8 mouse cellular contexts compared by ENCODE assay signal in the genomic region with DNA sequence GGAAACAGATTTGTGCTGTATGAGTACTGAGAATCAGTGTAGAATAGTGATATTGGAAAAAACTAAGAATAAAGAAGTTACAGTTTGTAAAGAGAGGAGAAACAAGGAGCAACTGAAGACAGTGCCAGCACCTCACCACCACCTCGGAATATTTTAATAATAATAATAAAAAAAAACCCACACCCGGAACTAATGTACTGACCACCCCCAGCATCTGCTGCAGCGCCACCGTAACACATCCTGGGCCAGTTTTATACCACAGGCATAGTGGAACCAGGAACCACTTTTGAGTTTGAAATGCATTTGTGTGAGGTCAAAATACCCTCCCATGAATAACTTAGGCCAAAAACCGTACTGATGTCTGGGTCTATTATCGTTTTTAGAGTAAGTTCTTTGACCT. TPM values are rescaled to one million over a fixed set of nuclear protein-coding genes. Genes with fewer than 3 reads are reported as not detected.
DNase-seq lines count a peak whose midpoint lies in the region; ATAC-seq and TF ChIP-seq lines count a peak whose summit lies in the region.

No protein-coding gene starts in this region.

- DNase-seq in kidney, postnatal 10 days = no peak
- DNase-seq in MEL (ENCODE audit: low read depth, low spot score) = no peak
- DNase-seq in midbrain, postnatal 0 days (ENCODE audit: low spot score) = no peak
- DNase-seq in left cerebral cortex, postnatal 10 days (ENCODE audit: extremely low spot score in 1 of 2, low spot score in 2 of 2) = no peak
- DNase-seq in adrenal gland, adult 2 months = no peak
- no peak for DNase-seq in urinary bladder, postnatal 10 days (ENCODE audit: low spot score)

- H3K9ac ChIP-seq in kidney, embryonic 15.5 days = peak overlapping the region; percentile 82; the same call in 1 of the 2 replicates
- peak overlapping the region; percentile 76 for H3K9ac ChIP-seq in MEL (ENCODE audit: control insufficient read depth, low read depth, low read length, poor library complexity, severe bottlenecking)
- H3K9ac ChIP-seq in hindbrain, embryonic 15.5 days = no peak overlapping the region
- H3K9ac ChIP-seq in midbrain, postnatal 0 days (replicated peaks; ENCODE audit: low read length, poor library complexity, severe bottlenecking) = no peak overlapping the region

- H3K4me1 ChIP-seq in kidney, embryonic 15.5 days = peaks cover 56% of the 10 kb centered on the region
- H3K4me1 ChIP-seq in MEL (ENCODE audit: control insufficient read depth in 1 of 2, insufficient read depth in 2 of 2, low read length in 2 of 2) = peaks cover 7% of the 10 kb centered on the region in 2 experiments; a peak in 3 of 4 replicates
- H3K4me1 ChIP-seq in hindbrain, embryonic 15.5 days (replicated peaks) = peaks cover 34% of the 10 kb centered on the region
- peaks cover 6% of the 10 kb centered on the region; the same call in 1 of the 2 replicates for H3K4me1 ChIP-seq in midbrain, postnatal 0 days (ENCODE audit: insufficient read depth, low read length)

- ATAC-seq in kidney, embryonic 15.5 days (replicated peaks; ENCODE audit: low FRiP score) = no peak
- no peak for ATAC-seq in hindbrain, embryonic 15.5 days (ENCODE audit: low FRiP score, low read depth)
- ATAC-seq in midbrain, postnatal 0 days (ENCODE audit: low FRiP score) = no peak

- no peak for TF ChIP-seq CTCF in MEL (IDR thresholded peaks at IDR 0.05 in 2 of 3, conservative IDR thresholded peaks at IDR 0.05 in 1 of 3; ENCODE audit: control insufficient read depth in 1 of 3, insufficient read depth in 1 of 3, low read depth in 2 of 3, low read length in 3 of 3, poor library complexity in 1 of 3, severe bottlenecking in 1 of 3)
- no peak for TF ChIP-seq CTCF in midbrain, postnatal 0 days (IDR thresholded peaks at IDR 0.05)

- no peak for TF ChIP-seq RAD21 in MEL (IDR thresholded peaks at IDR 0.05; ENCODE audit: low read depth, low read length)

- peaks cover 43% of the 10 kb centered on the region for H3K79me2 ChIP-seq in MEL (ENCODE audit: control insufficient read depth, insufficient read depth, low read length, poor library complexity)

- no peak for TF ChIP-seq EP300 in MEL (IDR thresholded peaks at IDR 0.05; ENCODE audit: low read depth in 1 of 2, low read length in 2 of 2)

- 0 out of 2 replicates have a peak overlapping the region, but pooled peaks have one; percentile 35 for H3K27ac ChIP-seq in kidney, embryonic 15.5 days
- no peak overlapping the region for H3K27ac ChIP-seq in MEL (ENCODE audit: control insufficient read depth, low read depth, low read length)
- H3K27ac ChIP-seq in hindbrain, embryonic 15.5 days (replicated peaks) = no peak overlapping the region
- no peak overlapping the region for H3K27ac ChIP-seq in midbrain, postnatal 0 days (ENCODE audit: low read depth, low read length)

- intact Hi-C loops in left cerebral cortex, postnatal 10 days (cut with DNase I) = no loop called here

- H3K36me3 ChIP-seq in kidney, embryonic 15.5 days = no peaks in the 10 kb centered on the region
- peaks cover 0 to 16% of the 10 kb centered on the region in 2 experiments; a peak in 2 of 4 replicates for H3K36me3 ChIP-seq in MEL (ENCODE audit: control insufficient read depth in 1 of 2, insufficient read depth in 2 of 2, low read length in 2 of 2)
- no peaks in the 10 kb centered on the region for H3K36me3 ChIP-seq in hindbrain, embryonic 15.5 days
- H3K36me3 ChIP-seq in midbrain, postnatal 0 days (ENCODE audit: insufficient read depth, low read length) = no peaks in the 10 kb centered on the region

- H3K27me3 ChIP-seq in kidney, embryonic 15.5 days = peaks cover 15% of the 10 kb centered on the region; the same call in 1 of the 2 replicates
- H3K27me3 ChIP-seq in MEL (ENCODE audit: control insufficient read depth in 1 of 2, insufficient read depth in 2 of 2, low read length in 2 of 2) = no peaks in the 10 kb centered on the region
- peaks cover 16% of the 10 kb centered on the region for H3K27me3 ChIP-seq in hindbrain, embryonic 15.5 days
- H3K27me3 ChIP-seq in midbrain, postnatal 0 days (ENCODE audit: insufficient read depth, low read length) = peaks cover 9% of the 10 kb centered on the region; the same call in 1 of the 2 replicates

- H3K4me3 ChIP-seq in kidney, embryonic 15.5 days (replicated peaks) = peak overlapping the region; percentile 81
- H3K4me3 ChIP-seq in MEL (ENCODE audit: control insufficient read depth in 1 of 2, insufficient read depth in 1 of 2, low read depth in 2 of 2, low read length in 2 of 2) = peak overlapping the region; percentile 4 to 99; a peak in 2 of 4 replicates
- H3K4me3 ChIP-seq in hindbrain, embryonic 15.5 days = peak overlapping the region; percentile 64
- H3K4me3 ChIP-seq in midbrain, postnatal 0 days (ENCODE audit: low read depth, low read length) = peak overlapping the region; percentile 61; the same call in 1 of the 2 replicates

- 47% methylated on average over 6 of the region's 6 CpGs for WGBS in kidney, embryonic 15.5 days
- WGBS in hindbrain, embryonic 15.5 days = 40% methylated on average over 6 of the region's 6 CpGs
- WGBS in midbrain, postnatal 0 days = 33% methylated on average over 6 of the region's 6 CpGs

- no peak for TF ChIP-seq POLR2A in MEL (IDR thresholded peaks at IDR 0.05; ENCODE audit: control insufficient read depth in 1 of 2, insufficient read depth in 1 of 2, low read depth in 1 of 2, low read length in 2 of 2, poor library complexity in 1 of 2)

- peak overlapping the region; percentile 65 for H3K4me2 ChIP-seq in kidney, embryonic 15.5 days
- H3K4me2 ChIP-seq in hindbrain, embryonic 15.5 days = peak overlapping the region; percentile 98
- peak overlapping the region; percentile 35; the same call in 1 of the 2 replicates for H3K4me2 ChIP-seq in midbrain, postnatal 0 days (ENCODE audit: low read depth, low read length, poor library complexity, severe bottlenecking)

- H3K9me3 ChIP-seq in kidney, embryonic 15.5 days (replicated peaks) = no peaks in the 10 kb centered on the region
- no peaks in the 10 kb centered on the region for H3K9me3 ChIP-seq in MEL (replicated peaks; ENCODE audit: insufficient read depth, low read length)
- H3K9me3 ChIP-seq in hindbrain, embryonic 15.5 days = no peaks in the 10 kb centered on the region
- no peaks in the 10 kb centered on the region for H3K9me3 ChIP-seq in midbrain, postnatal 0 days (ENCODE audit: low read length)

TF ChIP-seq in MEL, 35 proteins besides CTCF, POLR2A, EP300 and RAD21:
- TF ChIP-seq MXI1 (IDR thresholded peaks at IDR 0.05; ENCODE audit: low read depth, low read length) = no peak
- TF ChIP-seq GATA1 (IDR thresholded peaks at IDR 0.05; ENCODE audit: low read depth, low read length) = no peak
- no peak for TF ChIP-seq RCOR1 (IDR thresholded peaks at IDR 0.05; ENCODE audit: low read depth, low read length)
- no peak for TF ChIP-seq ZC3H11A (IDR thresholded peaks at IDR 0.05; ENCODE audit: low read depth, low read length)
- no peak for TF ChIP-seq GABPA (IDR thresholded peaks at IDR 0.05; ENCODE audit: low read depth, low read length)
- TF ChIP-seq NELFE (IDR thresholded peaks at IDR 0.05; ENCODE audit: low read depth, low read length) = no peak
- TF ChIP-seq MAX (IDR thresholded peaks at IDR 0.05; ENCODE audit: low read length) = no peak
- no peak for TF ChIP-seq ZMIZ1 (IDR thresholded peaks at IDR 0.05; ENCODE audit: low read depth, low read length)
- no peak for TF ChIP-seq NRF1 (IDR thresholded peaks at IDR 0.05; ENCODE audit: insufficient read depth, low read depth, low read length, poor library complexity, severe bottlenecking)
- TF ChIP-seq MAFK (IDR thresholded peaks at IDR 0.05; ENCODE audit: borderline replicate concordance, low read depth, low read length) = no peak

RNA-seq across cellular contexts. Expression of gene Ezr, which starts 1.3 kb away (rescaled TPM):
- polyA plus RNA-seq in kidney, embryonic 15.5 days (2015; fragmentation: Nextera tagmentation; extraction: Ambion mirVana) = 182 and 184 TPM in 2 replicates
- total RNA-seq in MEL (2012; rRNA removed) = 43.0 and 48.7 TPM in 2 replicates
- 10 to 100 TPM in 1 of 2 experiments, not detected in 1; 88.7 TPM for polyA plus RNA-seq in MEL (2012; ENCODE audit: insufficient read depth in 1 of 2, insufficient read length in 2 of 2, low read depth in 1 of 2, low replicate concordance in 2 of 2, missing spikeins in 1 of 2)
- 55.2 and 65.7 TPM in 2 replicates for polyA plus RNA-seq in hindbrain, embryonic 15.5 days (2015; fragmentation: Nextera tagmentation; extraction: Ambion mirVana)
- total RNA-seq in midbrain, postnatal 0 days (2014; rRNA removed) = 19.5 and 33.8 TPM in 2 replicates
- 27.3 and 28.5 TPM in 2 replicates for polyA plus RNA-seq in midbrain, postnatal 0 days (2015; fragmentation: Nextera tagmentation; extraction: Ambion mirVana)
- 10 to 100 TPM; 23.8 to 39.2 TPM for total RNA-seq in left cerebral cortex, postnatal 10 days (2021)
- 10 to 100 TPM; 23.2 to 27.3 TPM for total RNA-seq in adrenal gland, adult 2 months (2021)
- 5.6 and 6.2 TPM in 2 replicates for polyA plus RNA-seq in adrenal gland, adult 2 months (2012; rRNA removed)

Comparison
In these comparisons a context has a peak if more than half of its experiments do, and no peak if none do; other contexts are left out.
1. H3K4me2 ChIP-seq: peak in every context shown above with its lines; median percentile 98 in hindbrain, embryonic 15.5 days; 65 in kidney, embryonic 15.5 days; 35 in midbrain, postnatal 0 days.
2. H3K9ac ChIP-seq: peak in kidney, embryonic 15.5 days (single experiment) and MEL (single experiment); none in hindbrain, embryonic 15.5 days (single experiment) and midbrain, postnatal 0 days (single experiment).
3. Peak in every context shown above with its lines, with median percentiles within 50 percentile points of each other: H3K4me3 ChIP-seq.